Mouse (Mus musculus): ENCODE results near the gene B4galt7.

GRCm38 (mm10) chr13:55557499-55557898 lies 42.2 kb upstream of the B4galt7 start:
- TF ChIP-seq CTCF (IDR thresholded peaks at IDR 0.05; ENCODE audit: low read depth): no peak
- no peak for TF ChIP-seq EP300 (IDR thresholded peaks at IDR 0.05; ENCODE audit: low read depth)
